Mouse (Mus musculus) E14TG2a.4 (cell line): Measurements from ENCODE around the gene Tmem121.

Experiments
- CTCF ChIP-seq: conservative IDR thresholded peaks from 2 replicates; pipeline ENCODE4 v1.5.1; 2014; ENCODE audit warnings: low read length
- NANOG ChIP-seq: IDR thresholded peaks from 2 replicates; pipeline ENCODE4 v1.6.1; 2014; ENCODE audit warnings: borderline replicate concordance, low read length, mixed read lengths

DNA sequence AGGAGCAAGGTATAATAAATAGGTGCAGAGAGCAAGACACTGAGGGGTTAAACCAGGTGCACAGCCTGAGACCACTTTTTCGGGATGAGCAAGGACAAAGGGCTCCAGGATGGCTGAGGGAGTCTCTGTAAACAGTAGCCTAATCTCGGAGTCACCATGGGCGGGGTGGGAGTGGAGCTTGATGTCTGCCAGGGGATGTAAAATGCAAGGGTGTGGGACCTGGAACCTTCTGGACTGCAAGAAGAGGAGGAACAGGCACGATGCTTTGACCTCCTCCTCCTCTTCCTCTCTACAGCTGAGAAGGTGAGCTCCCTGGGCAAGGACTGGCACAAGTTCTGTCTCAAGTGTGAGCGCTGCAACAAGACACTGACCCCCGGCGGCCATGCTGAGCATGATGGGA, 42.6 kb upstream of the Tmem121 start:
- TF ChIP-seq CTCF (no peak), NANOG (no peak)
